Mouse (Mus musculus): ENCODE data around the gene Hspbap1. TPM values are rescaled to one million over a fixed set of nuclear protein-coding genes. Genes with fewer than 3 reads are reported as not detected.

The Hspbap1 gene
- polyA plus RNA-seq, 1 experiment = 5.1 TPM

DNA sequence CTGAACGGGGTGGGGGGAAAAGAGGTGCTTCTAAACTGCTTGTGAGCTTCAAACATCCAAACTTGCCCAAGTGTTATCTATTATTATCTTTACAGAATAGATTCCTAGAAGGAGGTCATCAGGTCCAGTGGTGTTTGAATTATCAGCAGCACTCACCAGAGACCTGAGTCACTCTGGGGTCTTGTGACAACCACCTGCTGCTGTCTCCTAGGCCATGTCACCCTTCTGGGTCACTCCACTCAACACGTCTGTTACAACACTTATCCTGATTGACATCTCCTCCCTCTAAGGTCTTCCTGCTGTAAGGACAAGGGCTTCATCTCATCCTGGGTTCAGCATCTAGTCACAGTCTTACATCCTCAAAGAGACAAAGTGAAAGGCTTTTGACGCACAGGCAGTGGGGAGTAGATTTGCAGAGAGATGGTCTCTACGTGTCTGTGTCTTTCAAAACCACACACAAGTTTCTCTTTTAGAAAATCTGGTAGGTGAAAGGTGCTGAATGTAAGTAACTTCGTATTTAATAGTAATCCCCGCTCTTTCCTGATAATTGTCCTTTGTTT, 21.9 kb downstream of the Hspbap1 start:
- DNase-seq (ENCODE audit: low read depth) = no peak

DNA sequence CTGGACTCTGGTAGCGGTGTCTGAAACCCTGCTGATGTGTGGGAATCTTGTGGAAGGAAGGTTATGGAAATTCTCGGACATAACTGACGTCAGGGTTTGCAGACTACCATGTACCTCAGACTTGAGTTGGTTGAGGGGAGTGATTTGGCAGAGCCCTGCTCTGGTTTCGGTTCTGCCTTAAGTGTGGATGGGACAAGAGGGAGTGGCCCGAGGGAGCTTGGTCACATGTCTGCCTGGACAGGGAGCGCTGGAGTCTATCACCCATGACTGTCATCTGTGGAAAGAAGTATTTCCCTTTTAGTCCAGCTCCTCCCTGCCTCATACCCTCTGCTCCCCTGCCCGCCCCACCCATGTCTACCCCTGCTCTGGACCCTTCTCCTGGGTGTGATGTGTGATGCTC, 32.0 kb downstream of the Hspbap1 start:
- no peak for DNase-seq (ENCODE audit: low read depth)

DNA sequence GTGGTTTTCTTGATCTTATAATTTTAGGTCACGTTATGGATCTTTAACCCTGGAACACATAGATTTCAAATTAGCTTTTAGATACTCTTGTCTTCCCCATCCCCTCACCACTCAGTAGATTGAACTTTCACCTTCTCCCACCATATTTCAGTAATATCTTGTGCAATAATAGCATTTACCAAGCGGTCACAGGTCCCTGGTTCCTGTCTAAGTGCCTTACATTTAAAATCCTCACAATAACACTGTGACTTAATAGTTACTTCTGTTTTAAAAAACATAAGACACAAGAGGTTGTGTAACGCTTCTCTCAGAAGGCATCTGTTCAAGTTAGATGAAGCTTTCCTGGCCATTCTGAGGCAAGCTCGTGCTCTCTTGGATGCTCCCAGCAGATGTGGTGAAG, 33.5 kb downstream of the Hspbap1 start:
- DNase-seq (ENCODE audit: low read depth) = no peak

GRCm38 (mm10) chr16:35806973-35807662, 36.9 kb downstream of the Hspbap1 start:
- DNase-seq (ENCODE audit: low read depth) = peak; percentile 14

DNA sequence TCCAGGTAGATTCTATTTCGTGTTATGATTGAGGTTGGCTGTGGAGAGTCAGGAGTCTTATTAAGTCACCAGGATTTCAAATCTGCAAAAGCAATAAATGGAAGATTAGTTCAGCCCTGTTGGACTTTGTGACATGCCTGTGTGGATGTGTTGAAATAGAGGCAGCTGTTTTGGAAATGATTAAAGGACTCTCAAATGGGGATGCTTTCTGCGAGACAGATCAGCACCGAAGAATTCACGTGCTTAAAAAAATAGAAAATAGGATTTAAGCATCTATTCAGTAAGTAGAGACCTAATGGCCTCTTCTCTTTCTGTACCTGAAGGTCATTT, 37.5 kb downstream of the Hspbap1 start:
- peak; percentile 9 for DNase-seq (ENCODE audit: low read depth)

- no peak for DNase-seq (ENCODE audit: low read depth)
Observed at GRCm38 (mm10) chr16:35808838-35809237, 38.7 kb downstream of the Hspbap1 start.

- DNase-seq (ENCODE audit: low read depth) = no peak
Observed at GRCm38 (mm10) chr16:35813119-35813518, 42.9 kb downstream of the Hspbap1 start.

- no peak for DNase-seq (ENCODE audit: low read depth)
Observed at GRCm38 (mm10) chr16:35817255-35818089, 47.3 kb downstream of the Hspbap1 start.

DNA sequence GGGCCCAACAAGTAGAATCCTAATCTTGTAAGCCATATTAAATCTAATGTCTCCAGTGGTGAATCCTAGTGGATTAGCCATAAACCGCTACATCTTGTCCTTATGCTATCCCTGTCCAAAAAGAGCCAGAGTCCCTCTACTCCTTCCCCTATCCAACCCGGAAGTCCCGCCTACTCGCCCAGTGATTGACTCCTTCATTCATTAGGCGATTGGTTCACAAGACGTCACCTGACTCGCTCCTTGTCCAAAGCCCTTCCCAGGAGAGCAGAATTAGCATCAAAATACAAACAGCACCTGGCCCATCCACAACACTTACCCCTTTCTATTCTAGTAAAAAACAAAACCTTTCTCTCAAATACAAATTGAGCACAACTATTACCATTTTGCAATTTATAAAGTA, 59.8 kb downstream of the Hspbap1 start:
- DNase-seq (ENCODE audit: low read depth) = no peak

DNA sequence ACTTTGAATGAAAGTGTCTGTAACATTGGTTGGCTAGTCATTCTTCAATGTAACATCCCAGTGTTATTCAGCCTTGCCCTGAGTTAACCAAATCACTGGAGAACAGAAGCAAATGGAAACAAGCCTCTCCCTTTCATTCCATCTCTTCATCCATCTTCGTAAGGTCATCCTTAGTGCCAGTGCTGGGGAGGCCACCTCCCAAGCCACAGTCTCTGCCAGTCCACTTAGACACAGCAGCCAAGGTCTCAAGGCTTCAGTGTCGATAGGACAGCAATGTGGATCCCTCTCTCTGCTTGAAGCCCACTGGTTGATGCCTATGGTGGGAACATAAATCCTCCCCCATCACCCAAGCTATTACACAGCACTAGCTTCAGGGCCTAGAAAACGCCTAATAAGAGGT, 62.8 kb downstream of the Hspbap1 start:
- no peak for DNase-seq (ENCODE audit: low read depth)

DNA sequence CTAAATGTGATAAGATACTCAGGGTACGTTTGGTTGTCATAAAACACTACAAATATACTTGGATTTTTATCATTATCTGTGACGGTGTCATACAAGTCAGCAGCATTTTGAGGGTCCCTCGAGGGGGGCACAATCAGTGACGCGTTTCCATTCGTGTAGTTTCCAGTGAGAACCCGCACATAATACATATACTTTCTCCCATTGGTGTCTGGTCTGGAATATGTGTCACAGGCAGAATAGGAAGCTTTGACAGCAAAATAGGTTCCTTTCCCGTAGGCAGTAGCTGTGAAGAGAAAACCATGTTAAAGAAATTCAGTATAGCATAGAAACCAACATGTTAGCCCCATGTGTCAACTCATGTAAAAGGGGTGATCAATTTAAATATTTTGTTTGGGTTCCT, 64.5 kb downstream of the Hspbap1 start:
- no peak for DNase-seq (ENCODE audit: low read depth)

DNA sequence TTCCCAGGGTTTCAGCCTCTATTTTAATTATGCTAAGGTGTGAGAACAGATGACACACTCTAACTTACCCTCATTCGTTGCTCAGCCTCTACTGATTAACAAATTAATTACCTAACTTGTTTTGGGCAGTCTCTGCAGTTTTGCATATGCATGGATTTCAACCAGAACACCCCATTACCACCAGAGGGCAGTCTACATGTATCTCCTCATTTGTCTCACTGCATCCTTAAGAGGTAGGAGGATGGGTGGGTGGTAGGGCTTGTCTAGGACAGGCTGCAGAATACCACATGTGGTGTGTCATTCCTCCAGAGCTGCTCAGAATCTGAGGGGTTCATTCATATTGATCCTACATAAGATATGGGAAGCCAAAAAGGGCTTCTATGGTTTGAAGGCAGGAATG, 69.5 kb downstream of the Hspbap1 start:
- DNase-seq (ENCODE audit: low read depth) = no peak

- no peak for DNase-seq (ENCODE audit: low read depth)
Observed at GRCm38 (mm10) chr16:35847138-35847537, 77.0 kb downstream of the Hspbap1 start.

DNA sequence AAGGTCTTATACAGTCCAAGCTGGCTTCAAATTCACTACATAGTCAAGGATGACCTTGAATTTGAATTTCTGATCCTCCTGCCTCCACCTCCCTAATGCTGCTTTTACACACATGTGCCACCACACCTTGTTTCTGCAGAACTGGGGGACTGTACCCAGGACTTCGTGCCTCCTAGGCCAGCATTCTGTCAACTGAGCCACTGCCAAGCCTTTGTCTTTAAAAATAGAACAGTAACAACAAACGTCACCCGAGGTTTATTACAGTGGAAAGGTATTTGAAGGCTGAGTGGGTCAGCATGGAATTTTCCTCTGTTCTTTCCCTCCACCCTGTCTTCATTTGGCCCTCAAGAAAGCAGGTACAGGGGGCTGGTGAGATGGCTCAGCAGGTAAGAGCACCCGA, 85.7 kb downstream of the Hspbap1 start:
- no peak for DNase-seq (ENCODE audit: low read depth)

DNA sequence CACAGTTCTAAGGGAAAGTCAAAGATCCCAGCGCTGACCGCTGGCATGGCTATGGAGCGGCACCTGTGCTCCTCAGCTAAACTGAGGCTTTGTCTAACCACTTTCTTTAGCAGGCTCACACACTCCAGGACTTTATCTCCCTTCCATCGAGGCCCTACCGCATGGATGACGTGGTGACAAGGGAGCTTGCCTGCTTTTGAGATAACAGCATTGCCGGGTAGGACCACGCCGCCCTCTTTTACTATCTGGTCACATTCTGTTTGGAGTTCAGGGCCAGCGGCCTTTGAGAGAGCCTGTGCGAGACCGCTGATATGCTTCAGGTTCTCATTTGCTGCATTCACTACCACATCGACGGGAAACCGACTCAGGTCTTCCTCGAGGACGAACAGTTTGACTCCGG, 86.6 kb downstream of the Hspbap1 start:
- DNase-seq (ENCODE audit: low read depth) = no peak

GRCm38 (mm10) chr16:35860236-35860635, 90.1 kb downstream of the Hspbap1 start:
- no peak for DNase-seq (ENCODE audit: low read depth)

DNA sequence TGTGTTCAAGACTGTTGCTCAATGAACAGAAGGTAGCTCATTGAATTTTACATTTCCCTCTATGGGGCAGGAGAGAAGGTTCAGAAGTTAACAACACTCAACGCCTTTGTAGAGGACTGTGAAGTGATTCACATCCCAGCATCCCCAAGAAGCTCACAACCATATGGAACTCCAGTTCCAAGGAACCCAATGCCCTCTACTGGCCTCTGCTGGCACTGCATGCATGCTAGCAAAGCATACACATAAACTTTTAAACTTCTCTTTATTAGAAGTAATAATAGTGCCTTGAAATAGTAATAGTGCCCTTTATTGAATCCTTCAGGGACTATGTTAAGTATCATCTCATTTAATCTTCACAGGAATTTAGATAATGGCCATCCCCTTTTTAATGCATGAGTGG, 91.9 kb downstream of the Hspbap1 start:
- DNase-seq (ENCODE audit: low read depth) = no peak

DNA sequence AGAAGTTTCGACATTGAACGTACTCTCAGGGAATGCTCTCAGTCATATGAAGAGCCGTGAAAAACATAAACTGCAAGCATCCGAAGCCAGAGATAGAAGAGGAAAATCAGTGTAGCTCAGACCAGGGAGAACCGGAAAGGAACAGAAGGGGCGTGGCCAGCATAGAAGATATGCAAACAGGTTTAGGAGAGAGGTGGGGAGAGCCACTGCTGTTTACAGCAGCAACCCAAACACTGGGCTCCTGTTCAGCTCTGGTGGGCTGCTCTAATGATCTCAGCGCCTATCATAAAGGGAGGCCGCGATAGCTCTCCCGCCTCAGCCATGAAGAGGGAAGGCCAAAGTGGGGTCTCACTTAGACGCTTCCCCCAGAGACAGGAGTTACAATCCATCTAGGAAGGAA, 97.6 kb downstream of the Hspbap1 start:
- no peak for DNase-seq (ENCODE audit: low read depth)

DNA sequence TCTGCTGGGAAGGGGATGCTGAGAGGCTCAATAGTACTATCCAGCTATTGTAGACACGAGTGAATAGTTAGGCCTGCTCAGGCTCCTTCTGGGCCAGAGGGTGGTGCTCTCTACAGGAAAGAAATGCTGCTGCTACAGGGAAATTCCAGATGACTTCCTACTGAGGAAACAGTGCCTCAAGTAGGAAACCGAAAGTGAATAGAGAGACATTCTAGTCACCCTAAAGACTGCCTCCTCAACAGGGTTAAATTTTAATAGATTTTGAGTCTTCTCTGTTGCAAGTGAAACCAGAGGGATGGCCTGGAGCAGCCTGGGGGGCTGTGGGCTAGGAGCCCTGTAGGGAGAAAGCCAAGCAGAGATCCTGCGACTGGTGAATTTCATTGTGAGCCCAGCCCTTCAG, 99.0 kb downstream of the Hspbap1 start:
- no peak for DNase-seq (ENCODE audit: low read depth)

- no peak for DNase-seq (ENCODE audit: low read depth)
Observed at GRCm38 (mm10) chr16:35869656-35870055, 99.5 kb downstream of the Hspbap1 start.

DNA sequence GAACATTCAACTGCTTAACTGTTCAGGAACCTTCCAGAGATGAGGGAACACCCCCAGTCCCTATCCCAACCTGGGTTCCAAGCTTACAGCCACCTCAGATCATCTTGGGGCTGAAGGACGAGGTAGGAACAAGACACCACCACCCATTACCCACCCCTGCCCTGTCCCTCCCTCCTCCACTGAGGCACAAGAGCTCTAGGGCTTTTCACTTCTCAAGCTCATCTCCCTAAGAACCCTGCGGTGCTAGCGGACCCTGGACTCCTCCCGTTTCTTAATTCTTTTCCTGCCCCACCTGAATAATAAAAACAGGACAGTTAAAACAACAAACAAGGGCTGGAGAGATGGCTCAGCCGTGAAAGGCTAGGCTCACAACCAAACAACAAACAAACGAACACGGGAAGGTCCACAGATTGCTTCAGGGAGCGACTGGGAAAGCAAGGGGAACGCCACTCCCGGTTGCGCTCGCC, 100.4 kb downstream of the Hspbap1 start:
- no peak for DNase-seq (ENCODE audit: low read depth)

DNA sequence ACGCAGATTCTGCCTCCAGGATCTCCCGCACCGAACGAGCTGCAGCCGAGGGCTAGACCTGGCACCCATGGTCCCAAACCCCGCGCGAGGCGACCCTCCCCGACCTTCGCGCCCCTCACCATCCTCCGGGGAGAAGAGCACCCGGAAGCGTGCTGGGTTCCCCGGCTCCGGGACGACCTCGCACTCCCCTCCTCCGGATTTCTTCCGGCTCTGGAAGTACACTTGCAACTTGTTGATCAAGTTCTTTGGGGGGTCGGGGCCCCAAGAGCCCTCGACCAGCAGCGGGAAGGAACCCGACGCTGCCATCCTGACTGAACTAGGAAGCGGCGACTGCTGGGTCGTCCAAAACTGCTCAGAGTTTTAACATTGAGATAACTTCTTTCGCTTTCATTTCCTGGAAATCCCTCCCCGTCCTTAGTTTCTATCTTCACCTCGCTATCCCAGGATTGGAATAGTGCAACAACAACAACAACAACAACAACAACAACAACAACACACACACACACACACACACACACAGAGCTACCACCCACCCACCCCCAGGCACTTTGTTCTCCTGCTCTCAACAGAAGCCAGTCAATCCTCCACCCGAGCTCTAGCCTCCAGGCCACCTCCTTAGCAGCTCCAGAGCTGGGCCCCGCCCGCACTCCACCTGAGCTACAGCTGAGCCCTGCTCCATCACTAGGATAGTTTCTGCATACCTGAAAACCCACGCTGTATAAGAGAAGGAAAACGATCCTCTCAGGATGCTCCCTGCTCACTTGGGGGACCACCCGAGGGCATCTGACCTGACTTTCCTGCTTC, 101.1 kb downstream of the Hspbap1 start, which contains the start of gene Parp14:
Gene Parp14, minus strand, starts transcription at position 497 of the 804 bp plus-strand sequence.
- DNase-seq (ENCODE audit: low read depth) = no peak
